In genomic region chr5:21706546-21706945, GRCm38 (mm10) we compare ENCODE assay signal across 22 mouse cellular contexts. TPM values are rescaled to one million over a fixed set of nuclear protein-coding genes. Genes with fewer than 3 reads are reported as not detected.
DNase-seq lines count a peak whose midpoint lies in the region; ATAC-seq and TF ChIP-seq lines count a peak whose summit lies in the region.
"Had no signal": no experiment of that assay in that cellular context is flagged by ENCODE, and none has a peak within 500 bp of the region (broad histone marks: within the 10 kb centered on the region; RNA-seq: fewer than 3 reads in every experiment).

No protein-coding gene starts in this region.

- peaks cover 21% of the 10 kb centered on the region for H3K4me1 ChIP-seq in heart, embryonic 16.5 days (ENCODE audit: control insufficient read depth, insufficient read depth, low read length)
- H3K4me1 ChIP-seq in kidney, adult 2 months (ENCODE audit: control insufficient read depth, insufficient read depth, low read length), result peaks cover 4% of the 10 kb centered on the region; the same call in 1 of the 2 replicates
- H3K4me1 ChIP-seq in stomach, postnatal 0 days (replicated peaks; ENCODE audit: control insufficient read depth, insufficient read depth), result no peaks in the 10 kb centered on the region
- H3K4me1 ChIP-seq: forebrain, embryonic 13.5 days; hindbrain, embryonic 10.5 days had no signal

- no peak overlapping the region for H3K4me3 ChIP-seq in heart, embryonic 16.5 days (ENCODE audit: low read length)
- no peak overlapping the region for H3K4me3 ChIP-seq in kidney, adult 2 months (ENCODE audit: insufficient read depth, low read depth, low read length)
- H3K4me3 ChIP-seq in stomach, postnatal 0 days (ENCODE audit: low read depth, low read length), result no peak overlapping the region
- H3K4me3 ChIP-seq: forebrain, embryonic 10.5 days; forebrain, embryonic 13.5 days; hindbrain, embryonic 10.5 days had no signal

- no peak for TF ChIP-seq POLR2A in kidney, adult 2 months (IDR thresholded peaks at IDR 0.05; ENCODE audit: low read depth, low read length)
- no peak for TF ChIP-seq POLR2A in brain, embryonic 14.5 days (IDR thresholded peaks at IDR 0.05; ENCODE audit: borderline replicate concordance, extremely low read depth, insufficient read depth, insufficient read length, poor library complexity, severe bottlenecking)

- no peaks in the 10 kb centered on the region for H3K27me3 ChIP-seq in heart, embryonic 16.5 days (ENCODE audit: control insufficient read depth, insufficient read depth, low read length)
- no peaks in the 10 kb centered on the region for H3K27me3 ChIP-seq in kidney, adult 2 months (replicated peaks; ENCODE audit: control insufficient read depth, insufficient read depth, low read length)
- no peaks in the 10 kb centered on the region for H3K27me3 ChIP-seq in stomach, postnatal 0 days (ENCODE audit: control insufficient read depth, insufficient read depth, low read length)
- H3K27me3 ChIP-seq: forebrain, embryonic 13.5 days had no signal

- no peaks in the 10 kb centered on the region for H3K9me3 ChIP-seq in heart, embryonic 16.5 days (replicated peaks; ENCODE audit: control insufficient read depth, low read length)
- no peaks in the 10 kb centered on the region for H3K9me3 ChIP-seq in stomach, postnatal 0 days (ENCODE audit: control insufficient read depth, low read length)
- H3K9me3 ChIP-seq: forebrain, embryonic 13.5 days; hindbrain, embryonic 10.5 days had no signal

- WGBS in heart, embryonic 16.5 days, result 63% methylated on average over 4 of the region's 4 CpGs
- 91% methylated on average over 4 of the region's 4 CpGs for WGBS in kidney, adult 2 months
- WGBS in stomach, postnatal 0 days, result 85% methylated on average over 4 of the region's 4 CpGs

- no peak overlapping the region for H3K4me2 ChIP-seq in heart, embryonic 16.5 days (ENCODE audit: low read depth, low read length)
- no peak overlapping the region for H3K4me2 ChIP-seq in stomach, postnatal 0 days (replicated peaks; ENCODE audit: low read depth)
- H3K4me2 ChIP-seq: forebrain, embryonic 13.5 days; heart, embryonic 11.5 days; hindbrain, embryonic 14.5 days had no signal

- H3K36me3 ChIP-seq in heart, embryonic 16.5 days (ENCODE audit: control insufficient read depth, insufficient read depth), result no peaks in the 10 kb centered on the region
- H3K36me3 ChIP-seq in kidney, adult 2 months (ENCODE audit: control insufficient read depth, insufficient read depth, low read length), result no peaks in the 10 kb centered on the region
- H3K36me3 ChIP-seq in stomach, postnatal 0 days (ENCODE audit: control insufficient read depth, insufficient read depth, low read length), result no peaks in the 10 kb centered on the region
- H3K36me3 ChIP-seq: forebrain, embryonic 10.5 days; hindbrain, embryonic 10.5 days had no signal

- no peak for ATAC-seq in heart, embryonic 16.5 days (replicated peaks; ENCODE audit: extremely low read depth, insufficient read depth, low FRiP score)
- no peak for ATAC-seq in stomach, postnatal 0 days (ENCODE audit: low FRiP score, low TSS enrichment)
- ATAC-seq: CD4-positive, CD25-positive, alpha-beta regulatory T cell, adult 4 months; forebrain, embryonic 13.5 days; forebrain, embryonic 16.5 days; intestine, postnatal 0 days had no signal

- no peak for TF ChIP-seq CTCF in kidney, adult 2 months (conservative IDR thresholded peaks at IDR 0.05; ENCODE audit: insufficient read depth, insufficient read length, low read depth, low read length)
- TF ChIP-seq CTCF in brain, embryonic 14.5 days (IDR thresholded peaks at IDR 0.05; ENCODE audit: borderline replicate concordance, extremely low read depth, insufficient read depth, insufficient read length), result no peak
- no peak for TF ChIP-seq CTCF in stomach, postnatal 0 days (IDR thresholded peaks at IDR 0.05; ENCODE audit: low read depth)

- no peak for DNase-seq in heart, adult 8-10 months (ENCODE audit: low spot score)
- peak; percentile 30 for DNase-seq in kidney, adult 2 months
- DNase-seq in kidney, postnatal 4 days, result no peak
- peak; percentile 58 for DNase-seq in brain, embryonic 14.5 days (ENCODE audit: low read depth)
- no peak for DNase-seq in stomach, postnatal 0 days (ENCODE audit: low spot score)
- DNase-seq: adrenal gland, adult 8-10 months; adrenal gland, postnatal 25 days; cerebellum, adult 18-20 months; cerebellum, adult 9-10 months; cerebellum, postnatal 14 days; gastrocnemius, postnatal 10 days; gastrocnemius, postnatal 36 days; heart, postnatal 36 days had no signal

- no peak overlapping the region for H3K9ac ChIP-seq in heart, embryonic 16.5 days (ENCODE audit: low read length)
- no peak overlapping the region for H3K9ac ChIP-seq in stomach, postnatal 0 days (ENCODE audit: low read length)
- H3K9ac ChIP-seq: forebrain, embryonic 13.5 days; hindbrain, embryonic 14.5 days had no signal

- TF ChIP-seq EP300 in stomach, postnatal 0 days (optimal IDR thresholded peaks at IDR 0.05), result no peak

- H3K27ac ChIP-seq in heart, embryonic 16.5 days (ENCODE audit: low read length), result peak overlapping the region; percentile 55
- H3K27ac ChIP-seq in kidney, adult 2 months (ENCODE audit: insufficient read depth, low read depth, low read length), result no peak overlapping the region
- H3K27ac ChIP-seq in stomach, postnatal 0 days (replicated peaks), result no peak overlapping the region
- H3K27ac ChIP-seq: forebrain, embryonic 10.5 days; forebrain, embryonic 13.5 days; hindbrain, embryonic 10.5 days; hindbrain, embryonic 14.5 days had no signal

RNA-seq across cellular contexts. Expression of gene Napepld, which starts 5.3 kb away (rescaled TPM):
- polyA plus RNA-seq in heart, embryonic 16.5 days (2015; fragmentation: Nextera tagmentation; extraction: Ambion mirVana), result 5.6 and 6.3 TPM in 2 replicates
- 1 to 10 TPM; 5.0 to 7.0 (median 6.8) TPM for total RNA-seq in heart, adult 8-10 months (2022)
- 4.3 and 5.1 TPM in 2 replicates for polyA plus RNA-seq in kidney, adult 2 months (2012; rRNA removed)
- polyA plus RNA-seq in brain, embryonic 14.5 days (2012; rRNA removed), result 4.7 and 4.9 TPM in 2 replicates
- 3.3 and 3.7 TPM in 2 replicates for polyA plus RNA-seq in stomach, postnatal 0 days (2015; fragmentation: Nextera tagmentation; extraction: Ambion mirVana)

RNA-seq across cellular contexts. Expression of gene Pmpcb, which starts 30.4 kb away (rescaled TPM):
- 154 and 168 TPM in 2 replicates for polyA plus RNA-seq in heart, embryonic 16.5 days (2015; fragmentation: Nextera tagmentation; extraction: Ambion mirVana)
- 100 to 1,000 TPM; 289 to 312 (median 300) TPM for total RNA-seq in heart, adult 8-10 months (2022)
- polyA plus RNA-seq in kidney, adult 2 months (2012; rRNA removed), result 111 and 141 TPM in 2 replicates
- polyA plus RNA-seq in brain, embryonic 14.5 days (2012; rRNA removed), result 66.7 and 72.8 TPM in 2 replicates
- polyA plus RNA-seq in stomach, postnatal 0 days (2015; fragmentation: Nextera tagmentation; extraction: Ambion mirVana), result 53.6 and 56.7 TPM in 2 replicates

Comparison
In these comparisons a context has a peak if more than half of its experiments do, and no peak if none do; other contexts are left out.
1. DNase-seq: peak in kidney, adult 2 months (single experiment) and brain, embryonic 14.5 days (single experiment); none in heart, adult 8-10 months (single experiment), kidney, postnatal 4 days (0 of 2) and stomach, postnatal 0 days (single experiment).